Mouse (Mus musculus): ENCODE data around the gene Csta1.
A peak's percentile ranks its signal among the peaks of the same experiment; 100 is the strongest.
"Not testable (repeated sequence)": the region's sequence is repeated elsewhere in the genome, so short reads cannot be mapped to it uniquely, and the experiment has no call there.

Csta1 gene

DNA sequence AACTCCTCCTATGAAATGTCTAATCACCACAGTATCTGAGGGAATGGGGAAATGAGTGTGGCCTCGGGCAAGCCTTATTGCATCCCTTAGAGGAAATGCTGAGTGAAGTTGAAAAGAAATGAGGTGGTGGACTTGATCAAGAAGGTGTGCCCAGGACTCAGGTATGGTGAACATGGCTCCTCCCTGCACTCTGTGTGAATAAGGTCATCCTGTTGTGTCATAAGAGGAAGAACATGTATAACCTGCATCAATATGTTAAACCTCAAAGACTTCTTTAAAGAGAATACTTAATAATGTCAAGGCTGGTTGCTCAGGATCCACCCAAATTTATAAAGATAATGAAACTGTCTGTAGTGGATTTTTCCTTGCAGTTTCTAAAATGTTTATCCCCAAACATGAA is at the start of gene Csta1:
TSS of gene Csta1 (minus strand) at position 101 of the 400 bp plus-strand sequence.
- no peak for DNase-seq

DNA sequence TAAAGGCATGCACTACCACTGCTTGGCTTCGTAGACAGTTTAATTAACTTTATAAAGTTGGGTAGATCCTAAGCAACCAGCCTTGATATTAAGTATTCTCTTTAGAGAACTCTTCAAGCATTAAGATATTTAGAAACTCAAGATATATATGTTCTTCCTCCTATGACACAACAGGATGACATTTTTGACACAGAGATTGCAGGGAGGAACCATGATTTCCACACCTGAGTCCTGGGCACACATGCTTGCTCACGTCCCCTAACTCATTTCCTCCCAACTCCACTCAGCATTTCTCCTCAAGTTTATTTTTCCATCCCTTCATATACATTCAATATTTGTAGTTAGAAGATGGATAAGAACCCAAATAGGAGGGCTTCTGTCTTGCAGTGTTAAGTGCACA is 48.9 kb upstream of the Csta1 start:
- no peak for DNase-seq

DNA sequence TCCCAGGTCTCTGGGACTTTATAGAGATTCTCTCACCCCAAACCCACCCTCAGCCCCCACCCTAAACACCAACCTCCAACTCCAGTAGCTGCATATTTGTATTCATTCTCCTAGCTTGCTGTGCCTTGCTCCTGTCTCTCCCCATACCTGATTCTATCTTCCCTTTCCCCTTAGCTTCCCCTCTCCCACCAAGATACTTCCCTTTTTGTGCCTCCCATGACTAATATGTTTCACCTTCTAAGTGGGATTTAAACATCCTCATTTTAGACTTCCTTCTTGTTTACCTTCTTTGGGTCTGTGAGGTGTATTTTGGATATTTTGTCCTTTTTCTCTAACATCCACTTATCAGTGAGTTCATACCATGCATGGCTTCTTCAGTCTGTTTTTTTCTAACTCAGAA is 45.1 kb upstream of the Csta1 start:
- DNase-seq, result no peak

DNA sequence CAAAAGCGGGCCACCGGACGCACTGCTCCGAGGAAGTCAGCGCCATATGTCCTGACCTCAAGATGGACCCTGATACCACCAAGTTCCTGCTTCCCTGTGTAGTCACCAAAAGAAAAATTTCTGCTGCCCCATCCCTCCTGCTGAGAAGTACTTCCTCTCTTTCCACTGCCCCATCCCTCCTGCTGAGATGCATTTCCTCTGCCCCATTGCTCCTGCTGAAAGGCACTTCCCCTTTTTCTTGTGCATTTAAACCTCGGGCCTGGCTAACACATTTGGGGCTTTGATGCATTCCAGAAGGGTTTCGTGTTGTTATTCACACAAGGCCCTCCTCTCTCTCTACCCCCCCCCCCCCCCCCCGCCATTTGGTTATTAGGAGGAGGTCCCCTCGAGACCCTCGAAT is 36.8 kb upstream of the Csta1 start:
- DNase-seq, result not testable (repeated sequence)

DNA sequence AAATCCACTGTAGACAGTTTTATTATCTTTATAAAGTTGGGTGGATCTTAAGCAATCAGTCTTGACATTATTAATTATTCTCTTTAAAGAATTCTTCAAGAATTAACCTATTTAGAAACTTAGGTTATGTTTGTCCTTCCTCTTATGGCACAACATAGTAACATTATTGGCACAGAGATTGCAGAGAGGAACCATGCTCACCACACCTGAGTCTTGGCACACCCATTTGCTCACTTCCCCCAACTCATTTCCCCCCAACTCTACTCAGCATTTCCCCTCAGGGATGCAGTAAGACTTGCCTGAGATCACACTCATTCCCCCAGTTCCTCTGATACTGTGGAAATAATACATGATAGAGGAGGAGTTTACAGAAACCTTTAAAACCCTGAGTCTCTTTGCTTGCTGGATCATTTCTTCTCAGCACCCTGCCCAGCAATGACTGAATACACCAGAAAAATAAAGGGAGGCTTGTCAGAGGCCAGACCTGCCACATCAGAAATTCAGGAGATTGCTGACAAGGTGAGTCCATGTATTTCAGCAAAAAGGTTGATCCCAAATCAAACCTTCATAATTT is 25.4 kb upstream of the Csta1 start, which contains the start of gene Stfa2l1:
TSS of gene Stfa2l1 (plus strand) at position 410 of the 574 bp plus-strand sequence.
- DNase-seq, result no peak

DNA sequence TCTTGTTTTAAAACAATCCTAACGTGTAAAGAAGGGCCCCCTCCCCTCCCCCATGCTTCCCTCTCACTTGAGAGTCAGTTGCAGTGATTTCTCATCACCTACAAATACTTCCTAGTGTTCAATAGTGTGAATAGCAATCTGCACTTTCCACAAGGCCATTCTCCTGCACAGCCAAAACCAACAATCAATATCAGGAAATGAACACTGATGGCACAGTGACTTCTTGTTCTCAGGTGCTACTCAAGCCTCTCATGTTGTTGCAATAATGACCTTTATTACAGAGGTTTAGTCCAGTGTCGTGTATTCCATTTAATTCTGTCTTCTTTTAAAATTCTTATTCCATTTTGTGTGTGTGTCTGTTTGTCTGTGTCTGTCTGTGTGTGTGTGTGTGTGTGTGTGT is 7.2 kb upstream of the Csta1 start:
- DNase-seq, result no peak

DNA sequence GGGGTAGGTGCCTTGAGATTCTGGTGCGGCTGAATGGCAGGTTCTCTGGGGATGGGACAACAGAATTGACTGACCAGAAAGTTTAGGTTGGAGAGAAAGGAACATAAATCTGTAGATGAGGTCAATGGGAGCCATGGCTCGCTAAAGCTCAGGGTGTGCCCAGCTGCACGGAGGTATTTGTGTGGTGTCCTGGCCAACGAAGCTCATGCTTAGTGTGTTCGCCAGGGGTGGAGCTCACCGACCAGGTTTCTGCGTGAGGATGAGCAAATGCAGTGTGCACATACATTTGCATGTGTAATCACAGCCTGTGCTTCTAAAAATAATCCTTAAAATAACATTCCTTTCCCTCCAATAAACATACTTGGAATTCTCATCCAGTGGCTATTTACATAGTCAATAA is 2.9 kb downstream of the Csta1 start:
- DNase-seq, result no peak

DNA sequence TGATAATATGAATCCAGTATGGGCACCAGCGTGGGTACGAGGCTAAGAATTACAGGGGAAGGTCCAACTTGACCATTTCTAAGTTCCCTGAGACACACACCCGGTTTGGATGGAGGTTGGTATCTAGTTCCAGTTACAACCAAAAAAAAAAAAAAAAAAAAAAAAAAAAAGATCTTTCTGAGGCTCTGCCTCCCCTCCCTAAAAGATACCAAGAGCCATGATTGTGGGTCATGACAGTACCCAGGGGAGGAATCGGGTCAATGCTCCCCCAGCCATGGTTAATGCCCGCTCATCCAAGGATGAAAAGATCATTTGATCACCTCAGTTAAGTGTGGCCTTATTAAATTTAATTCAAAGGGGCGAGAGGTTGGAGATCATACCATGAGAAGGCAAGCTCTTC is 15.3 kb downstream of the Csta1 start:
- not testable (repeated sequence) for DNase-seq

DNA sequence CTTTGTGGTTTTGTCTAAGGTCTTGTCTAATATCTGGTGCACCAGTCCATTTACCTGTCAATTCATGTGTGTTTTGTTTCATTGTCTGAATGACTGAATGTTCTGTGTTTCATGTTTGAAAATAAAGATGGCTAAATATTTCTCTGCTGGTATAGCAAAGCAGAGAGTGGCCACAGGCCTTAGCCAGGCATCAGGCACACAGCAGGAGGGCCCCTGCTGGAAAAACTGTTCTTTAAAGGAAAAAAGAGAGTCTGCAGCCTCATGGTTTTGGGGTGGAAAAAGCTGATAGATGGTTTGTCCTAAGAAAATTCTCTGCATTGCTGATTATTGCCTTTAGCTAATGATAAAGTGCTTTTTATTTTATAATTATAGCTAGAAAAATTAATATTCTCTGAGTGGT is 19.6 kb downstream of the Csta1 start:
- DNase-seq, result not testable (repeated sequence)

DNA sequence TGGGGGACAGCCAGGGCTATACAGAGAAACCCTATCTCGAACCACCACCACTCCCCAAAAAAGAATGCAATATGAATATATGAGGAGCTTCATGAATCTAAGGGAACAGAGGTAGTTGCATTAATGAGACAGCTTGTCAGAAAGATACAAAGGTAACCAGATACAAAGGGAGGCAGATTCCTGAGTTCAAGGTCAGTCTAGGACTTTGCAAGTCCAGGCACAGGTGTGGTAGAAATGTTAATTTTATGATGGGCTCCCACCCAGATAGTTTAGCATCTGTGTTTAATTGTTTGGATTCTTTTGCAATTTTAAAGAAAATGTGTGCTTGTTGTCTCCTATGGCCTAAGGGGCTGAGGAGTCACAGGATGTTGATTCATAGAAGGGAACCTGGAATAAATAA is 28.8 kb downstream of the Csta1 start:
- DNase-seq, result no peak

DNA sequence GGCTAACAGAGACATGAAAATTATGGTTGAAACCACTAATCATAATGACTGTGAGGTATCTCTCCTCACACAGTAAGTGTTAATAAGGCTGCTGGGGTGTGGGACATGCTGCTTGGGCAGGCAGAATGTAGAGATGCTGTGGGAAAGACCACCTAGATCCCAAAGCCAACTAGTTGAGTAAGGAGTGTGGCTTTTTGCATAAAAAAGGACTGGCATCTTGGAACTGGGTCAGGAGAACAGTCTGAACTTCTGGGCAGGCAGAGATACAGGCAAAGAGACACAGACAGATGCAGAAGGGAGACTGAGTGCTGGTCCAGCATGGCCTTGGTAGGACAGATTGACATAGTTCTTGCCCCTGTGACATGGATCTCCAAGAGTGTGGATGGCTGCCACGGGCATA is 29.5 kb downstream of the Csta1 start:
- DNase-seq, result no peak

DNA sequence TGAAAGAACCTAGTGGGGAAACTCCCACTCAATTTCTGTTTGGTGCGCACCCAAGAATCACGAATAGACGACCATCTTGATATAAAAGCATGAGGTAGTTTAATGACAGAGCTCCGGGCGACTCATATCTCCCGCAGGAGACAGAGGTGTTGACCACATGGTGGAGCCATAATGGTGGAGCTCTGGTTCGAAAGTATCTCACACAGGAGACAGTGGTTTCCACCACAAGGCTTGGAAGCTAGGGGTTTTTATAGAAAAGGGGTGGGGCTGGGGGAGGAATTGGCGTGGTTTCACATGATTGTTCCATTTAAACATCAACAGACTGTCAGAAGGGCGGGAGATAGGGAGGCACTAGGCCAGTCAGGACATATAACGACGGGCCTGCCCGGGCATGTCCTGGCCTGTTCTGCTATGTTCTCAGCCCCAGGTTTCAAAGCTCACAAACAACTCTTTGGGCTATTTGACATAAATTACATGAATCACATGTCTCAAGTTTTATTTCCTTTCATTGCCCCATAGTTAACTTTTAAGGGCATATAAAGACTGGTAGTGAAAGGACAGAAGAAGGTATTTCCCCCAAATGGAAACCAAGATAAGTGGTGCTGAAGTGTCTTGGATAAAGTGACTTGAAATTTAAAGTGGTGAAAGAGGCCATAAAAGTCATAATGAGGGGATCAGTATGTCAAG is 33.1 kb downstream of the Csta1 start:
- DNase-seq, result not testable (repeated sequence)

DNA sequence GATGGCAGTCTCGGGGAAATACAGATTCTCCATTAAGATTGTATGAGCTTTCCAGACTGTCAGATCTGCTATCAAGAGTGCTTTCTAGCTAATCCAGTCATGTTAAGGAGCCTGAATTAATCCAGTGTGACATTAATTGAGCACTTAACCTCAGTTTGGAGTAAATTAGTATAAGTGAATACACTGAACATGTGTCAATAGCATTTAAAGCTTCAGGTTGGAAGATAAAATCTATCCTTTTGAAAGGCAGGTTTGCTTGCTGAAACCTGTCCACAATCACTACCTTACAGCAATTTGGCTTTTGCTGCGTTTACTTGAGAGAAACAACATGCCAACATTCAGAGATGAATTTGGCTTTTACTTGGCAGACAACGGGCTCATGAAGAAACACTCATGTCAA is 37.0 kb downstream of the Csta1 start:
- no peak for DNase-seq

DNA sequence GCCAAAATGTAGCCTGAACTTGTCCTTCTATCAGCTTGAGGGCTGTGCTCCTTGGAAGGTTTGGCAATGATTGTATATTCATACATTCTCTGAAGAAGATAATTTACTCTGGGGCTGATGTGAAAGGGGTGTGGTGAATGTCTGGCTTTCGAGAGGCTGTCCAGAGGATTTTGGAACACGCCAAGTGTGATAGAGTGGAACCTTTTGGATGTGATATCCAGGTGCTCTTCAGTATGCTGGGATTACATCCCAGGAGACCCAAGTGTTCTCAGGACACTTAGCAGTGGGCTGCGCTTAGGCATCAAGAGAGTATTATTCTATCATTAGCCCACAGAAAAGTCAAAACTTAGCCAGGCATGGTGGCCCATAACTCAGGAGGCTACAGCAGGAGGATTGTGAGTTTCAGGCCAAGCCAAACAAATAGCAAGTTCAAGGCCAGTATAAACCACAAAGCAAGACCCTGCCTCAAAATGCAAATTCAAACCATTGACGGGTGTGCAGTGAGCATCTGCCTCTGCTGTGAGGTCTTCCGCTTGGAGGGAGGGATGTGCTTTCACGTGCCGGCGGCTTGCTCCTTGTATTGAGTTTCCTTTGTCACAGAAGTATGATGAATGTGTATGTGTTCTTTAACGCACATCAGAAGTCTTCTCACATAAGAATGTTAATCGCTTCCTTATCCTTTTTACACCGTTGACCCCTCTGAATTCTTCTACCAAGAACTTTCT is 40.1 kb downstream of the Csta1 start:
- DNase-seq, result no peak

DNA sequence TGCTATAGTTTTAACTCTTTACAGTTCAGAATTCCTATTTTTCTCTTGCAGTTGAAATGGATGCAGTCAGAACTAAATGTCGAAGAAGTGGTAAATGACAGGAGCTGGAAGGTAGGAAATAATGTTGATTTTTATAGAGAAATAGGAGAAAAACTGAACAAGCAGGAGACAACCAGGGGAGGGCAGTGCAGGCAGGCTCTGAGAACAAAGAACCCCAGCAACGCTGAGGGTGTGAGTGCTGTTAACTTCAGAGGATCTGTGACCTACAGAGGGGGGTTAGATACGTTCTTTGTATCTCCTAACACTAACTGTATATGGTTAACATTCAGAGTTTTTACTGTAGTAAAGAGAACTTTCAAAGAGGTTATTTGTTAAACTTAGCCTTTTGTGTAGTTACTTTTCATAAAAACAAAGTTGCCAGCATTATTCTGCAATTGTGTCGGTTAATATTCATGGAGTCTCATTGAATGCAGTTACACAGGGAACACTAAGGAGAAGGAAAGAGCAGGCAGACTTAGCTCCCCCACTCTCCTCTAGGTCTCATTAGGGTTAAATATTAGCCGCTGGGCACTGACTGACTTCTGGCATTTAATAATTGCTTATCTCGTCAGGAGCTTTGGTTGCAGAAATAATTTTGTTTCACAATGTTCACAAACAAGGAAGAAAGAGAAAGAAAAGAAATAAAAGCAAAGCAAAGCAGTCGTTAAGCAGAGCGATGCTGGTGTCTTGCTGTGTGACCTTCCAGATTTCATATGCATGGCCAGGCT is 41.0 kb downstream of the Csta1 start:
- DNase-seq, result no peak

DNA sequence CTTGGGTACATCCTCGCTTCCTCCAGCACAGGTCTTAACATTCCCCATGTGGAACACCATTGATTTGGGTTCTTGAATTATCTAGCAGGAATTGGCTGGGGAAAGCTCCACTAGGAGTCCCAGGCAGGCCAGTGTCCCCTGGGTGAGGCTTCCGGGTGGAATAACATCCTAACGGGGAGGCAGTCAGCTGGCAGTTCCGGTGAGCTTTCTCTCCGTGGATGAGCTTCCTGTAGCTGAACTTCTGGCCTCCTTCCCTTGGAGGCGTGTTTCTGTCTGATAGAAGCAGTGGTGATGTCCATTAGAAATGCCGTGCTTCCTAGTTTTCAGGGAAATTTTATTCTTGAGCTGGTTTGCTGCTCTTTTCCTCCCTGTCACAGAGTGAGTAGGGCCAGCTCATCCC is 42.0 kb downstream of the Csta1 start:
- no peak for DNase-seq

DNA sequence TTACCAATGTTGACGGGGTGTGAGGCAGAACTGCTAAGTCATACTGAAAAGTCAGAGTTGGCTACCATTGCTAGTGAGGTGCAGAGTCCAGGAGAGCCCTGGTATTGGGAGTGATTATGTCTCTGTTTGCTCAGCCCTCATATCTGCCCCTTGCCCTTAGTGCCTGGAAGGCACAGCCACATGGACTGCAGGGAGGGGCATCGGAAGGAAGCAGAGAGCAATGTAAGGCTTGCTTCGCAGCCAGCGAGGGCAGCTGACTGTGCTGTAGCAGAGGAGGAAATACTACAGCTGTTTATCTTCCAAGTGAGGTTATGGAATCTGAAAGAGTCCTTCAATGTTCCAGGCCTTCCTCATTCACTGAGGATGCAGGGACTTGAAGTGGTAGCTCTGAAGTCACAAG is 43.2 kb downstream of the Csta1 start:
- no peak for DNase-seq

DNA sequence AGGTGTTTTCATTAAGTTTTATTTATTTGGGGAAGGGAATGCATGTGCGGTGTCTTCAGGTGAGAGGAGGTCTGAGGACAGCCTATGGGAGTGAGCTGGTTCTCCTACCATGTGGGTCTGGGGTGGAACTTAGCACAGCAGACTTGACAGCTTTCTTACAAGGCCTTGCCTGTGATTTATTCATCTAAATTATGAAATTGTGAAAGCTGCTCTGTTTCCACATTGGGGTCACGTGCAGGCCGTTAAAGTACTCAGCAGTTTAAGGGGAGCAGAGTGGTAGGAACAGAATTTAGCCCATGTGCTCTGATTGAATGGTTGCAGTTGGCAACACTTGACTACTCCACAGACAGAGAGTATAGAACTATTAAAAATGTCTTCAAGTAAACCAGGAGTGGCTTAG is 51.1 kb downstream of the Csta1 start:
- no peak for DNase-seq

DNA sequence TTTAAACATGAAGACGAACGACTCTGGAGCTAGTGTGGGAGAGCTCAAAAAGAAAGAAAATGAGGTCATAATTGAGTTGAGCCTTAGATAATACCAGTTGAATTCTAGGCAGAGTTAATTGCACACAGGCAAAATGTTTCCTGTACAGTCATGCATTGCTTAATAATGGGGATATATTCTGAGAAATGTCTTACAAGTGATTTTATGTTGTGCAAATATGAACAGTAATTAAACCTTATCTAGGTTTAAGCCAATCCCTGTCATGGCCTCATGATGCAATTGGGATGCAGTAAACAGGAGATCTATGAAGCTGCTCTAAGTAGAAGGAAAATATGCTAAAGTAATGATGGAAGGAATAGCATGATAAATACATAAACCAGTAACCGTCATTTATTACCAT is 56.3 kb downstream of the Csta1 start:
- DNase-seq, result no peak

DNA sequence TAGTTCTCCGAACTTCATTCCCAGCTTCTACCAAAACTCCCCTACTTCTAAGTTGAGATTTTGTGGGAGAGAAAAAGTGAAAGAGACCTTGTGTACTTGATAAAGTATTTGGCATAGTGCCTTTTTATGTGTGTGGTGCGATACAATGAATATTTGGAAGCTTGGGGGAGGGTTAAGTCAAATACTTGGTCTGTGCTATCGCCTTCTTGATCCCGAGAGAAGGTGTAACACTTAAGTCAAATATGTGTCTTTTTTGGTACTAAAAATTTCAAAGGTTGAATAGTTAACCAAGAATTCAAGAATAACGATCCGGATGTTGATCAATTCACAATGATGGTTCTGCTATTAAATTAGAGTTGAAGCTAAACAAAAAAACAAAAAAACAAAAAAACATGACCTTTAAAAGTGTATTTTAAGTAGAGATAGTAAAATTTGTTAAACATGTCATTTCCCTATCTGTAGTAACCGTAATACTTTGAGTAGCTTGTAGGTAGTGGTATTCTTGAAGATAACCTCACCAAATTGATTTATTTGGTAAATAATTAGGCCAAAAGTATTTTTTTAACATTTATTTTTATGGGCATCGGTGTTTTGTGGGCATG is 58.5 kb downstream of the Csta1 start:
- no peak for DNase-seq

DNA sequence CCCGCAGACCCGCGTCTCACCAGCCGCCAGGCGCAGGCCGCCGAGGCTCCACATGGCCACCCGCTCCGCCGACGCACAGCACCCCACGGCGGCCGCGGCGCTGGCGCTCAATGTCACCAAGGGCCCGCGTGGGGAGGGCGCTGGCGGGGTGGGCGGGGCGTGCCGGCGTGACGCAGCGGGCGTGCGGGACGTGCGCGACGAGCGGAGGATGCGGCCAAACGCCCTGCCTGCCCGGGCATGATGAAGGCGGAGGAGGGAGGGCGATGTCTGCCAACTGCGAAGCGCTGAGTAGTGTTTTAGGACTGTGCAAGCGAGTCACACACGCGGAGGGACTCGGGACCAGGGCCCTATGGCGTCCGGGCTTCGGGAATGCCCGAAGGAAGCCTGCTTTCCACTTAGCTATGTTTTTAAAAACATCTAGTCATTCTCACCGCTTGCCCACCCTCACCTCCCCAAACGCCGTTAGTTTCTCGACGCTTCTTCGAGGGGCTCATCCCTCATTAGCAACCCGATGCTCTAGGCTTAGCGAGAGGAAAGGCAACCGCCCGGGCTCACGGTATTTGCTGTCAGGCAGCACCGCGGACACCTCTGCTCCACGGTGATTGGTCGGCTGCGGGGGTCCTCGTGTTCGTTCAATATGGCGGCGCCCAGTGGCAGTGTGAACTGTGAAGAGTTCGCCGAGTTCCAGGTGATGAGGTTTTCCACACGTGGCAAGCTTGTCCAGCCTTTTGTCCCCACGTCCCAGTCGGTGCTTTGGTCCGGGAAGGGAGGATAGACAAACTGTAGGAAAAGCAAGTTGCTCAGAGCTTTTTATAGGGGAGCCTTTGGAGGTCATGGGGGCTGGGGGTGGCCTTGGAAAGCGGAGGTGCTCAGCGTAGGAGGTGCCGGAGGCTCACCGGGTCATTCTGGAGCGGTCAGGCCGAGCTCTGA is 59.3 kb downstream of the Csta1 start, which contains the start of the genes Fam162a and Ccdc58:
TSS of gene Fam162a (minus strand) at position 145 of the 930 bp plus-strand sequence.
TSS of gene Ccdc58 (plus strand) at position 236 of the 930 bp plus-strand sequence.
- peak; percentile 94 for DNase-seq

DNA sequence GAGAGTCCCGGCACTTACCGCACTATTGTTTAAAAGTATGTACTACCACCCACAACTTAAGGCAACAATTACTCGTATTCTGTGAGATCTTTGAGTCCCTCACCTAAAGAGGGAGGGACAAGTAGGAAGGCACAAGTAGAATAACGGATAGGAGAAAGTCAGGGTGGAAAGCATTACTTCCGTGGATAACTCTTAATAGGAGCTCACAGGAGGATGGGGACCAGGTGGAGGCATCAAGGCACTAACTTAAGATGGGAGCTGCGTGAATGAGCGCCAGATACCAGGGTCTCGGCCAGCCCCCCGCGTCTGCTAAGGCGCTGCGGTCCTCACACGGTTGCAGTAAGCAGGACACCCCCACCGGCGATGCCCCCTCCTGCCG is 60.0 kb downstream of the Csta1 start:
- DNase-seq, result no peak

Data from right cerebral cortex, adult 18-20 months (tissue).